Mouse (Mus musculus) lung, adult 18-20 months (tissue): ENCODE measurements around the gene Dlg5.
A peak's percentile ranks its signal among the peaks of the same experiment; 100 is the strongest.

Source experiments
- DNase-seq, 2 experiments: peaks; one replicate each; pipeline ENCODE4 v3.0.0; 2022; ENCODE audit warnings: mixed read lengths in 2 of 2

Dlg5 gene

GRCm38 (mm10) chr14:24232641-24233633 is 12.8 kb downstream of the Dlg5 start:
- DNase-seq = no peak

GRCm38 (mm10) chr14:24228549-24228948 is 17.2 kb downstream of the Dlg5 start:
- no peak for DNase-seq

- DNase-seq = no peak
These were observed 18.7 kb downstream of the Dlg5 start for GRCm38 (mm10) chr14:24227015-24227414.

GRCm38 (mm10) chr14:24226344-24226743 is 19.4 kb downstream of the Dlg5 start:
- DNase-seq = no peak

GRCm38 (mm10) chr14:24222759-24223158 is 23.0 kb downstream of the Dlg5 start:
- no peak for DNase-seq

- no peak for DNase-seq
These were observed 23.4 kb downstream of the Dlg5 start for GRCm38 (mm10) chr14:24222273-24222672.

GRCm38 (mm10) chr14:24217362-24217722 is 28.4 kb downstream of the Dlg5 start:
- DNase-seq = no peak

GRCm38 (mm10) chr14:24216678-24217361 is 28.9 kb downstream of the Dlg5 start:
- no peak for DNase-seq

GRCm38 (mm10) chr14:24216064-24216463 is 29.7 kb downstream of the Dlg5 start:
- peak; percentile 35 to 49 for DNase-seq

- DNase-seq = no peak
These were observed 31.3 kb downstream of the Dlg5 start for GRCm38 (mm10) chr14:24214436-24214835.

GRCm38 (mm10) chr14:24213336-24213735 is 32.4 kb downstream of the Dlg5 start:
- no peak for DNase-seq

- DNase-seq = no peak
These were observed 32.9 kb downstream of the Dlg5 start for GRCm38 (mm10) chr14:24212861-24213260.

- no peak for DNase-seq
These were observed 38.4 kb downstream of the Dlg5 start for GRCm38 (mm10) chr14:24207360-24207752.

- DNase-seq = peak; percentile 15 to 36
These were observed 38.9 kb downstream of the Dlg5 start for GRCm38 (mm10) chr14:24206736-24207359.

GRCm38 (mm10) chr14:24206314-24206713 is 39.4 kb downstream of the Dlg5 start:
- no peak for DNase-seq

GRCm38 (mm10) chr14:24205281-24205871 is 40.3 kb downstream of the Dlg5 start:
- no peak for DNase-seq

GRCm38 (mm10) chr14:24203210-24203609 is 42.5 kb downstream of the Dlg5 start:
- DNase-seq = no peak

- no peak for DNase-seq
These were observed 44.9 kb downstream of the Dlg5 start for GRCm38 (mm10) chr14:24200771-24201170.

- DNase-seq = no peak
These were observed 46.0 kb downstream of the Dlg5 start for GRCm38 (mm10) chr14:24199732-24200131.

GRCm38 (mm10) chr14:24197865-24198264 is 47.9 kb downstream of the Dlg5 start:
- DNase-seq = no peak

GRCm38 (mm10) chr14:24196947-24197346 is 48.8 kb downstream of the Dlg5 start:
- DNase-seq = no peak

- DNase-seq = no peak
These were observed 55.6 kb downstream of the Dlg5 start for GRCm38 (mm10) chr14:24190131-24190530.

GRCm38 (mm10) chr14:24189598-24189997 is 56.1 kb downstream of the Dlg5 start:
- DNase-seq = no peak
